Mouse (Mus musculus) CH12.LX (cell line): ENCODE results near the gene Tstd1. TPM values are rescaled to one million over a fixed set of nuclear protein-coding genes. Genes with fewer than 3 reads are reported as not detected.

Source experiments
- DNase-seq: peaks from one replicate; pipeline ENCODE4 v3.0.0-alpha.2; 2013; ENCODE audit errors: extremely low read depth
- H3K27ac ChIP-seq: 2 replicates; pipeline ENCODE4 v1.5.1; 2012; ENCODE audit warnings: low read depth, mild to moderate bottlenecking, control low read depth, moderate library complexity; ENCODE audit not compliant: insufficient read depth
- H3K27me3 ChIP-seq: replicated peaks from 2 replicates; pipeline ENCODE3; 2012; ENCODE audit warnings: inconsistent platforms
- H3K36me3 ChIP-seq, 2 experiments: replicated peaks in 1 of 2; 2 replicates each; pipeline versions ENCODE3 to v1.6.1; 2012; ENCODE audit warnings: inconsistent platforms in 1 of 2, low read length in 1 of 2, mild to moderate bottlenecking in 1 of 2, mixed read lengths in 1 of 2, moderate library complexity in 1 of 2; ENCODE audit not compliant: control insufficient read depth in 1 of 2, insufficient read depth in 1 of 2
- H3K4me1 ChIP-seq, 2 experiments: 2 replicates each; pipeline ENCODE4 v1.6.1; 2012; ENCODE audit warnings: inconsistent platforms in 1 of 2, moderate library complexity in 1 of 2; ENCODE audit not compliant: insufficient read depth in 2 of 2, control insufficient read depth in 1 of 2
- H3K4me2 ChIP-seq: 2 replicates; pipeline ENCODE4 v1.6.1; 2012; ENCODE audit warnings: low read depth, mild to moderate bottlenecking, control low read depth; ENCODE audit not compliant: poor library complexity, insufficient read depth, severe bottlenecking
- H3K4me3 ChIP-seq, 3 experiments: fragments of 150-350 bp in 1 of 3; sonication (generic) in 1 of 3; replicated peaks in 1 of 3; 2 replicates each; pipeline versions ENCODE3 to v1.5.1; 2011 to 2012; ENCODE audit warnings: low read depth in 2 of 3, low read length in 2 of 3, mild to moderate bottlenecking in 2 of 3, moderate library complexity in 2 of 3, control low read depth in 1 of 3, improper control_type of control experiment in 1 of 3, inconsistent platforms in 1 of 3, mixed read lengths in 1 of 3; ENCODE audit not compliant: poor library complexity in 1 of 3
- H3K79me2 ChIP-seq: replicated peaks from 2 replicates; pipeline ENCODE4 v1.6.1; 2012; ENCODE audit warnings: mild to moderate bottlenecking, moderate library complexity; ENCODE audit not compliant: control insufficient read depth, poor library complexity, insufficient read depth, severe bottlenecking; ENCODE audit errors: extremely low read depth
- H3K9ac ChIP-seq: 2 replicates; pipeline ENCODE4 v1.6.1; 2012; ENCODE audit warnings: low read depth, mild to moderate bottlenecking, control low read depth, moderate library complexity; ENCODE audit not compliant: insufficient read depth
- H3K9me3 ChIP-seq: replicated peaks from 2 replicates; pipeline ENCODE3; 2012; ENCODE audit warnings: low read length, inconsistent platforms, mixed read lengths
- BHLHE40 ChIP-seq: IDR thresholded peaks from 2 replicates; pipeline ENCODE4 v1.6.1; 2011; ENCODE audit warnings: mild to moderate bottlenecking, low read depth, low read length, improper control_type of control experiment
- E2F4 ChIP-seq: IDR thresholded peaks from 2 replicates; pipeline ENCODE4 v1.6.1; 2011; ENCODE audit warnings: low read depth, low read length, improper control_type of control experiment; ENCODE audit not compliant: insufficient replicate concordance
- GABPA ChIP-seq: IDR thresholded peaks from 2 replicates; pipeline ENCODE4 v1.6.1; 2012; ENCODE audit warnings: low read depth, low read length, improper control_type of control experiment, inconsistent platforms; ENCODE audit not compliant: insufficient replicate concordance
- HCFC1 ChIP-seq: IDR thresholded peaks from 2 replicates; pipeline ENCODE4 v1.6.1; 2012; ENCODE audit warnings: low read depth, mild to moderate bottlenecking, inconsistent platforms, low read length, improper control_type of control experiment
- IRF4 ChIP-seq: IDR thresholded peaks from 2 replicates; pipeline ENCODE4 v1.6.1; 2014; ENCODE audit warnings: low read depth, mild to moderate bottlenecking, inconsistent platforms, low read length, improper control_type of control experiment
- JUN ChIP-seq: IDR thresholded peaks from 2 replicates; pipeline ENCODE4 v1.6.1; 2011; ENCODE audit warnings: low read depth, mild to moderate bottlenecking, low read length, improper control_type of control experiment, moderate library complexity; ENCODE audit not compliant: insufficient read depth
- MAFK ChIP-seq: IDR thresholded peaks from 2 replicates; pipeline ENCODE4 v1.6.1; 2011; ENCODE audit warnings: low read length, improper control_type of control experiment; ENCODE audit not compliant: insufficient replicate concordance
- MAX ChIP-seq: IDR thresholded peaks from 2 replicates; pipeline ENCODE4 v1.6.1; 2011; ENCODE audit warnings: low read length, improper control_type of control experiment
- MEF2A ChIP-seq: IDR thresholded peaks from 2 replicates; pipeline ENCODE4 v1.6.1; 2014; ENCODE audit warnings: low read depth, mild to moderate bottlenecking, inconsistent platforms, low read length, improper control_type of control experiment, borderline replicate concordance
- MYC ChIP-seq: IDR thresholded peaks from 2 replicates; pipeline ENCODE4 v1.6.1; 2011; ENCODE audit warnings: low read depth, mild to moderate bottlenecking, improper control_type of control experiment, low read length
- NELFE ChIP-seq: IDR thresholded peaks from 2 replicates; pipeline ENCODE4 v1.6.1; 2011; ENCODE audit warnings: low read depth, low read length, improper control_type of control experiment
- POLR2AphosphoS2 ChIP-seq: IDR thresholded peaks from 2 replicates; pipeline ENCODE4 v1.6.1; 2011; ENCODE audit warnings: low read depth, low read length, improper control_type of control experiment
- RAD21 ChIP-seq: IDR thresholded peaks from 2 replicates; pipeline ENCODE4 v1.6.1; 2011; ENCODE audit warnings: low read depth, mild to moderate bottlenecking, low read length, improper control_type of control experiment, moderate library complexity
- RCOR1 ChIP-seq: conservative IDR thresholded peaks from 2 replicates; pipeline ENCODE4 v1.6.1; 2012; ENCODE audit warnings: low read depth, mild to moderate bottlenecking, inconsistent platforms, low read length, improper control_type of control experiment
- SMC3 ChIP-seq: IDR thresholded peaks from 2 replicates; pipeline ENCODE4 v1.6.1; 2011; ENCODE audit warnings: low read depth, low read length, improper control_type of control experiment
- TBP ChIP-seq: conservative IDR thresholded peaks from 2 replicates; pipeline ENCODE4 v1.6.1; 2011; ENCODE audit warnings: low read depth, low read length, improper control_type of control experiment
- TCF12 ChIP-seq: IDR thresholded peaks from 2 replicates; pipeline ENCODE4 v1.6.1; 2014; ENCODE audit warnings: low read depth, mild to moderate bottlenecking, inconsistent platforms, low read length, improper control_type of control experiment
- USF2 ChIP-seq: conservative IDR thresholded peaks from 2 replicates; pipeline ENCODE4 v1.6.1; 2011; ENCODE audit warnings: low read depth, low read length, improper control_type of control experiment
- ZC3H11A ChIP-seq: IDR thresholded peaks from 2 replicates; pipeline ENCODE4 v1.6.1; 2012; ENCODE audit warnings: low read depth, mild to moderate bottlenecking, inconsistent platforms, low read length, improper control_type of control experiment
- ZKSCAN1 ChIP-seq: IDR thresholded peaks from 2 replicates; pipeline ENCODE4 v1.6.1; 2012; ENCODE audit warnings: low read depth, inconsistent platforms, low read length, improper control_type of control experiment, borderline replicate concordance
- ZMIZ1 ChIP-seq: IDR thresholded peaks from 2 replicates; pipeline ENCODE4 v1.6.1; 2012; ENCODE audit warnings: low read depth, mild to moderate bottlenecking, inconsistent platforms, low read length, improper control_type of control experiment
- ZNF384 ChIP-seq: IDR thresholded peaks from 2 replicates; pipeline ENCODE4 v1.6.1; 2012; ENCODE audit warnings: low read depth, low read length, improper control_type of control experiment, inconsistent platforms
- dilution Hi-C: fragments of 300-500 bp; cut with MboI; formaldehyde crosslinking; loops from 2 replicates; pipeline ENCODE4 v1.14.3; 2020; ENCODE audit warnings: low sequenced_read_pairs; ENCODE audit not compliant: extremely low pct_unique_long_range_greater_than_20kb, extremely low pct_ligation_motif_present
- in situ Hi-C: fragments of 300-500 bp; cut with MboI; formaldehyde crosslinking; loops from 3 replicates; pipeline ENCODE4 v1.14.3; 2019; ENCODE audit warnings: low sequenced_read_pairs, low pct_ligation_motif_present, low pct_unique_long_range_greater_than_20kb, mixed read lengths
- polyA plus RNA-seq: library from polyadenylated mRNA; unstranded; fragments of >175 nt; gene quantifications from 2 replicates; pipeline ENCODE4 v1.2.1, GENCODE M21; 2012; ENCODE audit warnings: low read depth; ENCODE audit not compliant: insufficient read length
- total RNA-seq, 2 experiments: library from RNA; depleted of rRNA; stranded (reverse); fragments of 300-350 nt in 1 of 2; fragments of >200 nt in 1 of 2; gene quantifications; 2 replicates each; pipeline ENCODE4 v1.2.3; 2012 to 2014

The Tstd1 gene
- total and polyA plus RNA-seq, 3 experiments: 1.4 to 3.5 (median 2.5) TPM

DNA sequence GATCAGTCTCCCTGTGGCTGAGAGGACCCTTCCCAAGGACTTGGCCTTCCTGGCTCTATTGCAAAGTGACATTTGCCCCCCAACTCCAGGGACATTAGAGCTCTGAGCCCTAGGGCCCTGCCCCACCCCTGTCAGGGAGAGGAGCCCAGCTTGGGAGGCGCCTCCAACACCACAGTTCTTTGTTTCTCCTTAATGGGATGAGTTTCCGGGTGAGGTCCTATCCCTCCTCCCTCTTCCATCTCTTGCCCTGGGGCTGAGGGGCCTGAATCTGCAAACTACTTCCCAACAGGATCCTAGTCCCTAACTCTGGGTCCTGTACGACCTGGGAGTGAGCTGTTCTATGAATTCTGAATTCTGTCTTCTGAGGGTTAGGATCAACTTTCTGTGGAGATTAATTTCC lies 45.8 kb upstream of the Tstd1 start:
- Histone ChIP-seq H3K27ac (no peak overlapping the region), H3K27me3 (peaks cover 3% of the 10 kb centered on the region), H3K4me1 (peaks cover under 1 to 2% of the 10 kb centered on the region in 2 experiments), H3K9me3 (no peaks in the 10 kb centered on the region), H3K79me2 (no peaks in the 10 kb centered on the region), H3K4me2 (no peak overlapping the region), H3K4me3 (no peak overlapping the region), H3K9ac (no peak overlapping the region), H3K36me3 (no peaks in the 10 kb centered on the region)
- in situ Hi-C loops (no loop called here), dilution Hi-C loops (no loop called here)
- TF ChIP-seq RAD21 (no peak), ZNF384 (no peak), TCF12 (no peak), NELFE (no peak), E2F4 (no peak), MAFK (no peak), RCOR1 (no peak), JUN (no peak), BHLHE40 (no peak), ZKSCAN1 (no peak), ZMIZ1 (no peak), TBP (no peak), GABPA (no peak), POLR2AphosphoS2 (no peak), MAX (no peak)
- DNase-seq: no peak

DNA sequence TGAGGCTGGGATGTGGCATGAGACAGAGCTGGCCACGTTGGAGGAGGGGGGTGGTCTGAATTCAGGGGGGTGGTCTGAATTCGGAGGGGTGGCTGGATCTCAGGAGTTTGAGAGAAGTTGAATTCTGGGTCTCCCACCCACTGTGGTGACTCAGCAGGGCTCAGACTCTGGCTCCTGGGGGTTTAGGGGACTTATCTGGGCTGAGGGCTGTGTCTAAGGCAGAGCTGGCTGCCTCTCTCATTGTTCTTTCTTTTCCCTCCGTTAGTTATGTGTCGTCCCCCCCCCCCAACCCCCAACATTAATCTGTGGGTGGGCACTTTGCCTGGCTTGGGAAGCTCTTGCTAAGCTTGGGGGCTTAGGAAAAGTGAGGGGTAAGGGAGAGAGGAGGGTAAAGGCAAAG lies 44.7 kb upstream of the Tstd1 start:
- H3K27me3 ChIP-seq: peaks cover 5% of the 10 kb centered on the region
- H3K4me1 ChIP-seq: peaks cover 3 to 7% of the 10 kb centered on the region in 2 experiments
- H3K4me3 ChIP-seq: no peak overlapping the region
- no peak overlapping the region for H3K4me2 ChIP-seq
- no peaks in the 10 kb centered on the region for H3K36me3 ChIP-seq
- no peaks in the 10 kb centered on the region for H3K9me3 ChIP-seq
- H3K79me2 ChIP-seq: no peaks in the 10 kb centered on the region
- in situ Hi-C loops: no loop called here
- H3K9ac ChIP-seq: no peak overlapping the region
- DNase-seq: no peak
- no peak for TF ChIP-seq ZNF384
- TF ChIP-seq E2F4: no peak
- no peak for TF ChIP-seq USF2
- no peak for TF ChIP-seq MAX
- no peak for TF ChIP-seq SMC3
- no peak for TF ChIP-seq MYC
- TF ChIP-seq HCFC1: no peak
- TF ChIP-seq MEF2A: no peak
- TF ChIP-seq ZC3H11A: no peak
- TF ChIP-seq IRF4: no peak
- no peak overlapping the region for H3K27ac ChIP-seq
- dilution Hi-C loops: no loop called here
